Mouse (Mus musculus) midbrain, embryonic 16.5 days (tissue): Measurements from ENCODE around the gene Gtf2a1. TPM values are rescaled to one million over a fixed set of nuclear protein-coding genes. Genes with fewer than 3 reads are reported as not detected.
"Not testable (repeated sequence)": the region's sequence is repeated elsewhere in the genome, so short reads cannot be mapped to it uniquely, and the experiment has no call there.

ENCODE experiments used
- ATAC-seq: fragments of 200-750 bp; cut with Nextera tagmentation; 2 replicates; pipeline ENCODE4 v1.8.0; 2017; ENCODE audit warnings: moderate TSS enrichment
- H3K27ac ChIP-seq: fragments of 300-500 bp; sonication (generic); 2 replicates; pipeline ENCODE4 v1.5.1; 2014; ENCODE audit warnings: mild to moderate bottlenecking, low read length, mixed read lengths
- H3K27me3 ChIP-seq: fragments of 300-500 bp; sonication (generic); 2 replicates; pipeline ENCODE4 v1.6.1; 2014; ENCODE audit warnings: low read depth, low read length, mixed read lengths; ENCODE audit not compliant: control insufficient read depth, insufficient read depth
- H3K36me3 ChIP-seq: fragments of 300-500 bp; sonication (generic); 2 replicates; pipeline ENCODE4 v1.6.1; 2014; ENCODE audit warnings: mild to moderate bottlenecking, low read length, moderate library complexity, mixed read lengths; ENCODE audit not compliant: control insufficient read depth, insufficient read depth
- H3K4me1 ChIP-seq: fragments of 300-500 bp; sonication (generic); 2 replicates; pipeline ENCODE4 v1.6.1; 2014; ENCODE audit warnings: mild to moderate bottlenecking, low read length, mixed read lengths; ENCODE audit not compliant: control insufficient read depth, insufficient read depth
- H3K4me2 ChIP-seq: fragments of 300-500 bp; sonication (generic); 2 replicates; pipeline ENCODE4 v1.6.1; 2014; ENCODE audit warnings: mild to moderate bottlenecking, low read length, mixed read lengths
- H3K4me3 ChIP-seq: fragments of 300-500 bp; sonication (generic); 2 replicates; pipeline ENCODE4 v1.5.1; 2014; ENCODE audit warnings: low read depth, mild to moderate bottlenecking, low read length, moderate library complexity, mixed read lengths
- H3K9ac ChIP-seq: fragments of 300-500 bp; sonication (generic); 2 replicates; pipeline ENCODE4 v1.6.1; 2014; ENCODE audit warnings: low read depth, low read length, mixed read lengths
- H3K9me3 ChIP-seq: fragments of 300-500 bp; sonication (generic); replicated peaks from 2 replicates; pipeline ENCODE4 v1.6.1; 2014; ENCODE audit warnings: mild to moderate bottlenecking, low read length, mixed read lengths; ENCODE audit not compliant: control insufficient read depth, poor library complexity, severe bottlenecking
- WGBS: fragments of 180-500 bp; shearing (Covaris S2); extraction: QIAGEN DNeasy Blood & Tissue Kit; methylation state at CpG from one replicate; pipeline ENCODE4 v1.1.7; 2014; 5-methylcytosine and 5-hydroxymethylcytosine counted together
- polyA plus RNA-seq: library from polyadenylated mRNA; unstranded; fragments of >200 nt; fragmentation: Nextera tagmentation; extraction: Ambion mirVana; gene quantifications from 2 replicates; pipeline ENCODE4 v1.2.1, GENCODE M21; 2015

Gtf2a1 gene
- polyA plus RNA-seq, 1 experiment from 2014 or later = 68.0 TPM

DNA sequence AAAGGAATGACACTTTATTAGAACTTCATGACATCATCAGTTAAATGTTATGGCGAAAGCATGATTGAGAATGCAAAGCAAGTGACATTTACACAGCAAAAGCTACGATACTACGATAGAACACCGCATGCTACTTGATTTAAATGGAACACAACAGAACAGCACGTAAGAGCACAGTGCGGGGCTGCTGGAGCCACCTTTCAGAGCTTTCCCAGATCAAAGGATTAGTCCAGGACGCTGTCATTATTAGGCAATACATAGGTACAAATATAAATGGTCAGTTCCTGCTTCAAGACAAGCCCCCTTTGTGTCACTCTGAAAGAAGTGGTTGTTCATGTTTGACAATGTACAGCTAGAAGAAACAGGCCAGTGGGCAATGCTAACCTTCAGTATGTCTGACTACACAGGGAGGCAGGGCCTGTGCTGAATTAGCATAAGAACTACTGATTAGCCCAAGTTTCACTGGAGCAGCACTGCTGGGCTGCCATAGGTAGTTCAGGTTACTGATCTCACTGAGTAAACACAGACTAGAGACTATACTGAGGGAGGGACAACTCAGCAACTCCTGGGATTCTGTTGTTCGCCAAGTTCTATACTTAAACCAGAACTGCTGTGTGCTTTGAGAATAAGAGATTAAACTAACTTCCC, 32.8 kb downstream of the Gtf2a1 start:
- 84% methylated on average over 8 of the region's 8 CpGs for WGBS
- H3K4me3 ChIP-seq, H3K36me3 ChIP-seq, H3K27me3 ChIP-seq, H3K9ac ChIP-seq, H3K27ac ChIP-seq, ATAC-seq, H3K4me1 ChIP-seq, H3K4me2 ChIP-seq, H3K9me3 ChIP-seq: not testable (repeated sequence)

DNA sequence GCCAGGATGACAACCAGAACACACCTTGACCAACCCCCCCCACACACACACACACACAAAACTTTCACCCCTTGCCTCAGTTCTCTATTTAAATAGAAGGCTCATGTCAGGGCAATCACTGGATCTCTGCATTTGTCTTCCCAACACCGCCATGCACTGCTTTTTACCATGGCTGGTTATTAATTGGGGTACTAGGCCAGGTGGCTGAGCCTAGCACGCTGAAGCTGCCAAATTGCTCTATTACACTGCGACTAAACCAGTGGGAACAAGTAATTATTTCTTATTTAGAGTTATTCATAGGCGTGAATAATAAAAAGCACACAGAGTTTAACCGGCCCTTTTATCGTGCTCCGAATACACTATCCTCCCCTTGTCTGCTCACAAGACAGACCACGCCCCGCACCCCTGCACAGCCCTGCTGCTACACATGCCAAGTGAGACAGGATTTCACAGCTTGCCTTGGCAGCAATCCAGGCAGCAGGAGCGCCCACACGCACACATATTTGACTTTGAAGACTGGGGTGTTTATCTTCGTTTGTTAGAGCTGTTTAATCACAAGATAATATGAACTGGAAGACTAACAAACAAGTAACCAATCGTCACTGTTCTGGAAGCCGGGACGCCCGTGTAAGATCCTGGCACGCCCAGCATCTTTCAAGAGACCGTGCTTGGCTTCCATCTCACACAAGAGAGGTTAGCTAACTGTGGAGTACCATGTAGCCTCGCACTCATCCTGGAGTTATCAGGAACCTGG, 38.3 kb downstream of the Gtf2a1 start:
- WGBS = 34% methylated on average over 19 of the region's 19 CpGs
- no peak overlapping the region for H3K4me3 ChIP-seq

DNA sequence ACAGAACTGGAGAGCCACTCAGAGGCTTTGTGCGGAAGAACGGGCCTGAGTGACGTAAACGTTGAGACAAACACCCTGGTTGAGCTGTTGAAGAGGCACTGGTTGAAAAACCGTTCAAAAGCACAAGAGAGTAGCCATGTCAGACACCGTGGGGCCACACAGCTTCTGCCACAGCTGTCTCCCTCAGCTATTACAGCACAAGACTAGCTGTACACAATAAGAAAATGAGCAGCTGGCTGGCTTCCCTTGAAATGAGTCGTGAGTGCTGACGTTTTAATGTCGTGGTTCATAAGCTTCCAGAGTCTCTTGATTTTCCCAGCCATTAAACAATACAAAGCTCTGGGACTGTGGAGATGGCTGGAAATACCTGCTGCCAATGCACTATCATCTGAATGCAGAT, 40.8 kb downstream of the Gtf2a1 start:
- Histone ChIP-seq H3K4me2 (no peak overlapping the region), H3K4me3 (no peak overlapping the region), H3K36me3 (no peaks in the 10 kb centered on the region), H3K9ac (no peak overlapping the region), H3K27ac (no peak overlapping the region), H3K27me3 (no peaks in the 10 kb centered on the region), H3K4me1 (peaks cover 8% of the 10 kb centered on the region), H3K9me3 (no peaks in the 10 kb centered on the region)
- WGBS = 69% methylated on average over 9 of the region's 9 CpGs
- no peak for ATAC-seq

More for the DNA sequence above, 38.3 kb downstream of the Gtf2a1 start:
- H3K36me3 ChIP-seq = no peaks in the 10 kb centered on the region
- peak overlapping the region; percentile 45 for H3K4me2 ChIP-seq
- no peaks in the 10 kb centered on the region for H3K27me3 ChIP-seq
- peaks cover 8% of the 10 kb centered on the region for H3K4me1 ChIP-seq
- no peak overlapping the region for H3K27ac ChIP-seq
- 0 out of 2 replicates have a peak overlapping the region, but pooled peaks have one; percentile 25 for H3K9ac ChIP-seq
- no peaks in the 10 kb centered on the region for H3K9me3 ChIP-seq
- ATAC-seq = peak; percentile 85

DNA sequence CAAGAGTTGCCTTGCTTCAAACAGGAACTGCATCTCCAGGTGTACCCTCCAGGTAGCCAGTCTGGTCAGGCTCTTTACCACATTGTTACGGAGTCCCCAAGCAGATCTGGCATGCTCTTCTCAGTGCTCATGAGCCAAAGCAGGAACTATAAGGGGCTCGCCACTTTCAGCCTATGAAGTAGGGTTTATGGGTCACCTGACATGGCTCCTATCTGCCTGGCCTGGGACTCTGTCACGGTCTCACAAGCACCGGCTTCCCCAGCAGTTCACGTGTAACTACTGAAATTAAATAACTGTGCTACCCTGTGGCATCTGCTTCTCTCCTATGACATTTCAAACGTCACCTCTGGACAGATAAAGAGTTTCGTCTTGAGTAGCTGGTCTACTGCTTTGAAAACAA, 50.1 kb downstream of the Gtf2a1 start:
- WGBS = 90% methylated on average over 7 of the region's 7 CpGs
- Histone ChIP-seq H3K4me1 (no peaks in the 10 kb centered on the region), H3K27me3 (no peaks in the 10 kb centered on the region), H3K36me3 (no peaks in the 10 kb centered on the region), H3K9ac (no peak overlapping the region), H3K4me2 (no peak overlapping the region), H3K9me3 (no peaks in the 10 kb centered on the region), H3K27ac (no peak overlapping the region), H3K4me3 (no peak overlapping the region)
- no peak for ATAC-seq

DNA sequence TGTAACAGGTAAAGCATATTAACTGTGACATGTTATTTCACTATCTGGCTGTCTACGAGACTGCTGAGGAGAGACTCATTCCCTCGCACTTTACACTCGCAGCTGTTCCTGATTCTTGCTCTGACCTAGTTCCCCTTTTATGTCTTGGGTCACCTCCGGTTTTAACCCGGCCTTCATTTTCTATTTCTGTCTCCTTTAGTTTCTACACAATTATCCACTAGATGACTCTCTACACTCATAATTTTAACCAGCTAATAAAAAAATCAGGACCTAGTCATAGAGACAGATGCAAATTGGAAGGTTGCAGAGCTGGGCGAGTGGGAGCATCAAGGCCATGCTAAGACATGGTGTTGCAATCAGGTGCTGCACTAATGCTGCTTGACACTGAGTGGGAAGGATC, 55.8 kb downstream of the Gtf2a1 start:
- no peaks in the 10 kb centered on the region for H3K4me1 ChIP-seq
- no peak for ATAC-seq
- H3K9me3 ChIP-seq = no peaks in the 10 kb centered on the region
- H3K27me3 ChIP-seq = no peaks in the 10 kb centered on the region
- WGBS = 94% methylated on average over 6 of the region's 6 CpGs
- H3K27ac ChIP-seq = no peak overlapping the region
- H3K4me3 ChIP-seq = no peak overlapping the region
- no peak overlapping the region for H3K4me2 ChIP-seq
- no peak overlapping the region for H3K9ac ChIP-seq
- no peaks in the 10 kb centered on the region for H3K36me3 ChIP-seq

DNA sequence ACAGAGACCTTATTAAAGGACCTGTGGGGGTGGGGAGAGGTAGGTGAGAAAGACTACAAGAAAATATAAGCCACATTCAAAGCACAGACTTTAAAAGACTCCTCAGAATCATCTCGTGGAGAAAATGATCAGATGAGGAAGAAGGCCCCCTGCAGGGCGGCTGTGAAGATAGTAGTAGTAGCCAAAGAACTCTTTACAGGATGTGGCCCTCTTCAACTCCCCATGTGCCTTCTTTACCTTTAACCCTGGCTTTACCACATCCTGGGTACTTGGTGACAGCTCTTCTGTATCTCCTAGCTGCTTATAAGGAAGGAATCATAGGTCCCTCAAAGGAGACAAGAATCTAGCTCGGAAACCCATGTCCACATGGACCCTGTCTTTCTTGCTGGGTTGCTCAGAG, 66.7 kb downstream of the Gtf2a1 start:
- Histone ChIP-seq H3K9me3 (peaks cover 4% of the 10 kb centered on the region; the same call in 1 of the 2 replicates), H3K4me1 (no peaks in the 10 kb centered on the region), H3K4me2 (no peak overlapping the region), H3K36me3 (no peaks in the 10 kb centered on the region), H3K27ac (no peak overlapping the region), H3K9ac (no peak overlapping the region), H3K4me3 (no peak overlapping the region), H3K27me3 (no peaks in the 10 kb centered on the region)
- no peak for ATAC-seq
- WGBS = 61% methylated on average over 3 of the region's 3 CpGs

DNA sequence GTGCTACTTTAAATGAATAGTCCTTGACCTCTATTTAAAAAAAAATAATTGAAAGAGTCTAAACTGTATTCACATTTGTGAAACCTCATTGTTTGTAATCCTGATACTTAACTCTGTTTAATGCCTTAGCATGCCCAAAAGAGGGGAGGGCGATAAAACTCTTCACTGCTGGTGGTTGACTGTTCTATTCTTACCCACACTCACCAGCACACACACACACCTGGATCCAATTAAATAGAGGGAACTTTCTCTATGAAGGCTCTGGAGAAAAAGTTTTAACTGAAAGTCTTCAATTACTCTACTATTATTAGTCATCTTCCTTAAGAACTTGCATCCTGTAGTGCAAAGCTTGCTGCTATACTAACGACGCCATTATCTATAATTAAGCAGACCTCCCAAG, 72.5 kb downstream of the Gtf2a1 start:
- Histone ChIP-seq H3K36me3 (no peaks in the 10 kb centered on the region), H3K27me3 (no peaks in the 10 kb centered on the region), H3K4me3 (no peak overlapping the region), H3K27ac (no peak overlapping the region), H3K9ac (no peak overlapping the region), H3K4me1 (no peaks in the 10 kb centered on the region), H3K4me2 (no peak overlapping the region), H3K9me3 (0 out of 2 replicates have a peak, but pooled peaks cover 4% of the 10 kb centered on the region)
- no peak for ATAC-seq
- 67% methylated on average over 3 of the region's 3 CpGs for WGBS

DNA sequence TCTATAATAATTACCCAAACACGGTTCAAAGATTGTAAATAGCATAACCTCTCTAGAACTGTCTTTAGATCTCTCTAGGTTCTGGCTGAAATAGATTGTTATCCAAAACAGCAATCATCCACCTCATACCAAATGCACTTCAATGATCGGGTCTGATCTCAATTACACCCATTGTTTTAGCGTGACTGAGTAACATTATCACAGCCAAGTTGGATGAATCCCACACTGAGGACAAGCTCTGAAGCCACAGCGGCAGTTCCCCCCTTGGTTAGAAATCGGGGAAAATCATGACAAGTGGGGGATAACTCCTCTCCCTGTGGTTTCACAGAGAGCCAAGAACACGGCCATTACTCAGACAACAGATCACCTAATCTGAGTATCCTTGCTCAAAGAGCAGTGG, 76.3 kb downstream of the Gtf2a1 start:
- H3K27ac ChIP-seq = no peak overlapping the region
- H3K27me3 ChIP-seq = no peaks in the 10 kb centered on the region
- H3K36me3 ChIP-seq = no peaks in the 10 kb centered on the region
- WGBS = 71% methylated on average over 6 of the region's 6 CpGs
- no peaks in the 10 kb centered on the region for H3K9me3 ChIP-seq
- ATAC-seq = no peak
- H3K4me1 ChIP-seq = peaks cover 4% of the 10 kb centered on the region
- no peak overlapping the region for H3K9ac ChIP-seq
- H3K4me2 ChIP-seq = no peak overlapping the region
- H3K4me3 ChIP-seq = no peak overlapping the region

DNA sequence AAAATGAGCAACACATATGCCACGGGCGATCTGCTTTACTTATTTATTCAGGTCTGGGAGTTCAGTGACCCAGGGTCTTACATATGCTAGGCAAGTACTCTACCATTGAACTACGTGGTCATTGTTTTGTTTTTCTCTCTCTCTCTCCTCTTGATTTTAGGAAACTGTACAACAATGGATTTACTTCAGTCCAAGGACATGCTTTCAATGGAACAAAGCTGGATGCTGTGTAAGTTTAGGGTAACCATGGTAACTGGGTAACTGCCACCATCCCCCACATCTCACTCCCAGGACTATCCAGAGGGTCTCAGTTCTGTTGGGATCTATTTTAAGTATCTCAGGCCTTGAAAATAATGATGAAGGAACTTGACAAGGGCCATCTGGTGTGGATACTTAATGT, 78.5 kb downstream of the Gtf2a1 start:
- Histone ChIP-seq H3K4me1 (peaks cover 4% of the 10 kb centered on the region), H3K9ac (no peak overlapping the region), H3K9me3 (no peaks in the 10 kb centered on the region), H3K27ac (no peak overlapping the region), H3K27me3 (no peaks in the 10 kb centered on the region), H3K36me3 (no peaks in the 10 kb centered on the region), H3K4me3 (no peak overlapping the region), H3K4me2 (no peak overlapping the region)
- peak; percentile 72; the same call in 1 of the 2 replicates for ATAC-seq
- WGBS = 23% methylated on average over 3 of the region's 3 CpGs
